Mouse (Mus musculus) retina, postnatal 1 day (tissue): ENCODE measurements around the gene Tyw1.
"Not testable (repeated sequence)": the region's sequence is repeated elsewhere in the genome, so short reads cannot be mapped to it uniquely, and the experiment has no call there.

ENCODE experiments used
- DNase-seq: peaks from one replicate; pipeline ENCODE4 v3.0.0-alpha.2; 2012

Tyw1 gene

DNA sequence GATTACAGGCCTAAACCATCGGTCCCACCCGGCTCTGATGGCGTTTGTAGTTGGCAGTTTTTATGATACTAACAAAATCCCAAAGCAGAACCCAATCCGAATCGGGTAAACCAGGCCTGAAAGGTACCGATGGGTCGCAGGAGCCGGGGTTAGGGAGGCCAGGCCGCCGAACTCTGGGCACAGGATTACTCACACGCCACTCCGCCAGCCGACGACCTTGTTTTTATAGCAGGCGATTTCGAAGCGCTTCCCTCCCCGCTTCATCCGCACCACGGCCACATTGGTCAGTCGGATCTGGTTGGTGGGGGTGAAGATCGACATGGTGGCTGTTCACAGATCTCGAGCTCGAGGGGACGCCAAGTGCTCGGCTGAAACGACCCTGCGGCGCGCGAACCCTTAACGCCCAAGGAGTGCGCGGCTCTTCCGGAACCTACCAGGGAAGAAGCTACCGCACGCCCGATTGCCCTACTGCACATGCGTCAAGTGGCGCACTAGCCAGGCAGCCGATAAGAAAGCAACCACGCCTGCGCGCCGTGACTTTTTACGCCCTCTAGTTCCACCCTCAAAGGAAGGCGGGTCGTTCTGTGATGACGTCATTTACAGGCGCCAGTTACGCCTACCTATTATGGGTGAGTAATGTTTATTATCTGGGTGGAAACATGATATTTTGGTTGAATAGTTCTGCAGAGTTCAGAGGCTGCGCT lies at the start of gene Tyw1, which contains the start of gene Sbds:
Gene Tyw1, plus strand, starts transcription at position 603 of the 704 bp plus-strand sequence.
Gene Sbds, minus strand, starts transcription at position 514 of the 704 bp plus-strand sequence.
- peak; percentile 99 for DNase-seq

DNA sequence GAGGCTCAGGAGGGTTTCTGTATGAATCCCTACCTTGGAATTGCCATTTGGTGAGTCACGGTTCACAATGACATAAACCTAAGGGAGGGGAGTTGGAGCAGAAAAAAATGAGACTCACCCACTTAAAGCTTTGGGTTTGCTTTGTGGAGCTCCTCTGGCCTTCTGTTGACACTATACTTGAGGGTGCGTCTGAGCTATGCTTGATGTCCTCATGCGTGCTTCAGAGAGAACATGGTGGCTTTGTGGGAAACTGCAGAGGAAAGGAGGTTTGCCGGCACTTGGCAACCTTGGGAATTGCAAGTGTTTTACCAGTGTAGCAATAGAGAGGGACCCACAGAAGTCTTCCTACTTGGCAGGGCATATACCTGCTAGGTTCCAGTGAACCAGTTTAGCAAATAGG lies 48.1 kb upstream of the Tyw1 start:
- DNase-seq: no peak

DNA sequence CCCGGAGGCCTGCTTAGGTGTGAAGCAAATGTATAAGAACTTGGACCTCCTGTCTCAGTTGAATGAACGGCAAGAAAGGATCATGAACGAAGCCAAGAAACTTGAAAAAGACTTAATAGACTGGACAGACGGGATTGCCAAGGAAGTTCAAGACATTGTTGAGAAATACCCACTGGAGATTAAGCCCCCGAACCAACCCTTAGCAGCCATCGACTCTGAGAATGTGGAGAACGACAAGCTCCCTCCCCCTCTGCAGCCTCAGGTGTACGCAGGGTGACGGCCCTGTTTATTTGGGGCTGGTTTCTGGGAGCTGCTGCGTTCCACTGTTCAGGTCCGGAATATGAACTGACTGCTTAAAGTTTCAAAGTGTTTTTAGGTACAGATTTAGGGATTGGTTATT lies 42.5 kb upstream of the Tyw1 start:
- DNase-seq: no peak

DNA sequence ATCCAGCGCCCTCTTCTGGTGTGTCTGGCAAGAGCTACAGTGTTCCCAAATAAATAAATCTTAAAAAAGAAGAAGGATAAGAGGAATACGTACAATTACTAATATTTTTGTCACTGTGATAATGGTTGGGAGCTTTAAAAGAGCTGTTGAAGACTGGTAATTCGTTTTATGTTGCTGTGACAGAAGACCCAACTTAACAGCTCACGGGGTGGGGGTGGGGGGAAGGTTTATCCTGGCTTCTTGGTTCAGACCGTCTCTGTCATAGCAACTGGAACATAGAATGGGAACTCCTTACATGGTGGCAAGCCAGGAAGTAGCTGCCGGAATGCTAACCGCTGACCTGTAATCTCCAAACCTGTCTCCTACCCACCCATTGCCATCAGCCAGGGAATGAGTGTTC lies 38.6 kb upstream of the Tyw1 start, which contains the start of gene Tmem248:
Gene Tmem248, plus strand, starts transcription at position 301 of the 400 bp plus-strand sequence.
- no peak for DNase-seq

DNA sequence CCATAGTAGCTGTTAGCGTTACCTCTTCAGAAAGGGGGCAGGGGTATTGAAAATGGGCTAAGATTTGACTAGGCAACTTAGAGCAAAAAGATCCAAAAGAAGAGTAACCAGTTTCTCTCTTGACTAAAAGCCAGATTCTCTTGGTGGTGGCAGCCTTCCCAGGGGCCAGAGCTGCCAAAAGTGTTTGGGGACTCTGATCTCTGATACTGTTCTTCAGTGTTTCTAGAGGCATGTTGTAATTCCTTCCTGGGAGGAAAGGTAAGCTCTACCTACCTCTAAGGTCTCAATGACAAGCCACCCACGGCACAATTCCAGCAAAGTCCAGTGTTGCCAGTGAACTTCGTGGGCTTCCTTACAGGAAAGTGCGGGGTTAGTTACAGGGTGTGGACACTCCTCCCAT lies 38.0 kb upstream of the Tyw1 start:
- no peak for DNase-seq

DNA sequence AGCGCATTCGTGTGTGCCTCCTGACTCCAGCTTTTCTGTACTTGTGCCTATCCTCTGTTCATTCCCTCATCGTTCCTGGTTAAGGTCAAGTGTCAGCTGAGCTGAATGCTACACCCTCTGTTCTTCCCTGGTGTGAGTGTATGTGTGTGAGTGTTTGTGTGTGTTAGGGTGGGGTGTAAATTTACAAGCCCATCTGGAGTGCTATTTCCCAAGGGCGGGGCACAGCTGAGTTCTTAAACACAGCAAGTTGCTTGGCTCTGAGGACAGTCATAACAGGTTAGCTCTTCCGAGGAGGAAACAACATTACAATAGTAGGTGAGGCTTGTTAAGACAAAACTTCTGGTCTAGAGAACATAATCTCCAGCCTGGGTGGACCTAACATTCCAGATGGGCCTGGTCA lies 37.1 kb upstream of the Tyw1 start:
- DNase-seq: no peak

DNA sequence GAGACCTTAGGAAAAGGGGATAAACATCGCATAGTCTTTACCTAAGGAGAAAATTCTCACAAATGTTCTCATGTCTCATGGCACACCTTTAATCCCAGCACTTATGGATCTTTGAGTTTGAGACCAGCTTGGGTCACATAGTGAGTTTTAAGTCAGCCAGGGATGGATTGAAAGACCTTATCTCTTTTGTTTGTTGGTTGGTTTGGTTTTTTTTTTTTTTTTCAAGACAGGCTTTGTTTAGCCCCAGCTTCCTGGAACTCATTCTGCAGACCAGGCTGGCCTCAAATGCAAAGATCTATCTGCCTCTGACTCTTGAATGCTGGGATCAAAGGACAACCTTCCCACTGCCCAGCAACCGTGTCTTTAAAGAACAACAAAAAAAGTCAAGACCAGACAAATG lies 34.1 kb upstream of the Tyw1 start:
- no peak for DNase-seq

DNA sequence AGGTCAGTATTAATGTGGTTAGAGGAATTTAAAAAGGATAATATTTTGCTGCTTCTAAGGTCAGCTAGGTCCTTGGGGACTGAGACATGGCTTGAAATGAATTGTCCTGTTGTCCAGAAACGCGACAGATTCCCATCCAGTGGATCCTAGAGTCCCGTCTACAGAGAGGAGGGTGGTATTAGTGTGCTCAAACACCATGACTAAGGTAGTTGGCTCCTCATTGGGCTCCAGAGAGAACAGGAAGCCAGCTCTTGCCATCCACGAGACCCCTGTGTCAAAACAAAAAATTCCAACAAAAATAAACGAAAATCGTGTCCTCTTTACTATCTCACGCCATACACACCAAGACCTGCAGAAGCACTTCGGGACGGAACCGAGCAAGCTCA lies 33.7 kb upstream of the Tyw1 start:
- DNase-seq: no peak

DNA sequence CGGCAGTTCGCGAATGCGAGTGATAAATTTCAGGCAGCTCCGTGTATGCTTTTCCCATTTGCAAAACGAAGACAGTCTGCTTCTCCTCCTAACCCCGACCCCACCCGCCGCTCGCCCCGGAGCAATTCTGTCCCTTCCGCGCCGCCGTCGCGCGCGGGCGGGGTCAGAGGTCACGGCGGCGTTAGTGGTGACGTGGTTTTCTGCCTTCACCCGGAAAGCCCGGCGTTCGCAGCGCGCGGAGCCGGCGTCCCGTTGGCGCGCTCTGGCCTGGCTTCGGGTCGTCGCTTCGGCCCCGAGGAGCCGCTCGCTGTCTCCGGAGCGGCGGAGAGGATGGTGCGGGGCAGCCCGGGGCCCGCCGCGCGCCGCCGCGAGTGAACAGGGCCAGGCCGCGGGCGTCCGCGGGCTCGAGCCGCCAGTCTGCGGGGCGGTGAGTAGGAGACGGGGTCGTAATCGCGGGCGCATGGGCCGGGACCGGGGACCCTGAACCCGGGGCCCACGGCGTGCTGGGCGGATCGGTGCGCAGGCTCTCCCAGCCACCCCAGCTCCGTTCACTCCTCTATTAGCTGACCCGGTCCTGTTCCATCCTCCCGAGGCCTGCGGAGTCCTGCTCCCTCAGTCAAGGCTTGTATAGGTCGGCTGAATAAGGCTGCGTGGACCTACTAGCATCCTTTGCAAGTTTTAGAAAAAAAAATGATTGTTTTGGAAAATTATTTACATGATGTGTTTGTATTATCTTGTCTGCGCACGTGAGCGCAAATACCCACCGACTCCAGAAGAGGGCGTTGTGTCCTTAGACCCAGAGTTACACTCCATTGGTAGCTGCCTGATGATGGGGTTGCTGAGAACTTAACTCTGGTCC lies 33.0 kb upstream of the Tyw1 start:
- peak; percentile 95 for DNase-seq

DNA sequence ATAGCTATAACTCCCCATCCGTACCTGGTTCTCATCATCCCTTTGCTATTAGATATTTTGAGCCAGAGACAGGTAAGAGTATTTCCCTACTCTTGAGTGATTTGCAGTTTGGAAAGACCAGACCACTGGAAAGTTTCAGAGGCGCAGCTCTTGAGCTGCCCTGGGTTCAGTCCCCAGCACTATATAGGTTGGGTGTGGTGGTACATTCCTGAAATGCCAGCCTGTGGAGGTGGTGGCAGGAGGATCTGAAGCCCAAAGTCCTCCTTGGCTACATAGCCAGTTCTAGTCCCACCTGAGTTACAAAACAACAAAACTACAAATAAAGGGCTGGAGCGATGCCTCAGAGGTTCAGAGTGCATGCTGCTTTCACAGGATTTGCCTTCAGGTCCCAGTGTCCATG lies 28.6 kb upstream of the Tyw1 start:
- DNase-seq: no peak

DNA sequence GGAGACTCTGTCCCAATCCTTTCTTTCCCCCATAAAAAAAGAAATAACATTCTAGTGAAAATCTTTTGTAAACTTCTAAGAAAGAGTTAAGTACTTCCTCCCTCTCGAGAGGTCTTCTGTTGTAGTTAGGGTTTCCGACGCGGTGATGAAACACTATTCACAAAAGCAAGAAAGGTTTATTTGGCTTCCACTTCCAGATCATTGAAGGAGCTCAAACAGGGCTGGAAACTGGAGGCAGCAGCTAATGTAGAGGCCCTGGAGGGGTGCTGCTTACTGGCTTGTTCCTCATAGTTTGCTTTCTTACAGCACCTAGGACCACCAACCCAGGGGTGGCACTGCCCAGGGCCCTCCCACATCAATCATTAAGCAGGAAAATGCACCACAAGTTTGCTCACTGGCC lies 27.3 kb upstream of the Tyw1 start:
- DNase-seq: no peak

DNA sequence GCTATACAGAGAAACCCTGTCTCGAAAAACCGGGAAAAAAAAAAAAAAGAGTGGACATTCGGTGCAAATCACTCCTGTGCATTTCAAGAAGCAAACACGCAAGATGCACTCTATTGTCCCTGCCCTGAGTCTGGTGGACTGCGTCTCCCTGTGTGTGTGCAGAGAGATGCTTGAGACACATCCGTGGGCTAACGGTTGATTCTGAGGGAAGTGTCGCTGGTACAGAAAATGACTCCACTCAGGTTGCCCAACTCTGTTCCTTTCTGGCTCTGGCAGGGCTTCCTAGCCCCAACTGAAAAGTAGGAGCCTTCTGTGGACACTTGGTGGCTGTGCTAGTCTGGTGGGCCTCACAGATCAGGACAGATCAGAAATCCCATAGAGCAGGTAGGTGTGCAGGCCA lies 19.1 kb upstream of the Tyw1 start:
- DNase-seq: no peak

DNA sequence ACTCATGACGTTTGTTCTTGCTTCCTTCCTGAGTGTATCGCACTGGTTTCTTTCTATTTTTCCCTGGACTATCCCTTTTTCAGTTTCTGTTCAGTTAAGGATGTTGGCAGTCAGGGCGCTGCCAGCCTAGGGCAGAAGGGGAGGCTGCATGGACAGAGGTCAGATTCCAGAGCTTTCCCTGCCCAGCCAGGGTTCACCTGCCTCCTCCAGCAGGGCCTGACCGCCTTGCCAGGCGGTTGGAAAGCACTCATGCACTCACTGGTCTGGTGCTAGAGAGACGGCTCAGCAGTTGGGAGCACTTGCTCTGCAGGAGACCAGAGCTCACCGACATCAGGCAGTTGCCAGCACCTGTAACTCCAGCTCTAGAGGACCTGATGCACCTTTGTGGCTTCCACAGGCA lies 16.2 kb upstream of the Tyw1 start:
- DNase-seq: no peak

DNA sequence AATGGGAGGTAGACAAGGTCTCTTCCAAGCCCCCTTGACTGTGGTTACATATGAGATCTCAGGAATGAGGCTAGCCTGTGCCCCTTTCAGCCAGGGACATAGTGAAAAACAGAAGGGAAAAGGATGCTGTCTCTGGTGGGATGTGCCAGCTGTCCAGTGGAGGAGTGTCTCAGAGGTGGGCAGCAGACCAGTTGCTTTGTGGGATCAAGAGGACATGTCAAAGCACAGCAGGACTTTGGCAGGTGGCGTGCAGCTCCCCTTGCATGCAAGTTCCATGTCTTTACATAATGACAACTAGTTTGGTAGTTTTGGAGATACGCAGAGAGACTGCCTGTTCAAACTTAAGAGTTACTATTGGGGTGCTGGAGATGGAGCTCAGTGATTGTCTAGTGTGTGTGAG lies 15.6 kb upstream of the Tyw1 start:
- DNase-seq: no peak

DNA sequence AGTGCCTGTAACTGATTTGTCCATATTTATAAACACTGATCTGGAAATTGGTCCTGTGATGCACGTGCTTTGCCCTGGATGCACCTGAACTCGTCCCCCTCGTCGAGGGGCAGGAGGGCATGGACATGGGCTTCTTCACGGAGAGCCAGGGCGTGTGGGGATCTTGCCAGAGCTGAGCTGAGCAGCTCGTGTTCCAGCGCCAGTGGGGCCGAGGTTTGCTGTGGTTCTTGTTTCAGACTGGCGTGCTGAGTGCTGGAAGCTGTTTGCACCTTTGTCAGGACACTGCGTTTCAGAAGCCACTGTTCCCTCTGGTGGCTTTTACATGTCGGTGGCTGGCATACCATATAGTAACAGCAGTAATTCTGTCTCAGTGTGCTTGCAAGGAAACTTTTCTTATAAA lies 14.0 kb upstream of the Tyw1 start:
- no peak for DNase-seq

DNA sequence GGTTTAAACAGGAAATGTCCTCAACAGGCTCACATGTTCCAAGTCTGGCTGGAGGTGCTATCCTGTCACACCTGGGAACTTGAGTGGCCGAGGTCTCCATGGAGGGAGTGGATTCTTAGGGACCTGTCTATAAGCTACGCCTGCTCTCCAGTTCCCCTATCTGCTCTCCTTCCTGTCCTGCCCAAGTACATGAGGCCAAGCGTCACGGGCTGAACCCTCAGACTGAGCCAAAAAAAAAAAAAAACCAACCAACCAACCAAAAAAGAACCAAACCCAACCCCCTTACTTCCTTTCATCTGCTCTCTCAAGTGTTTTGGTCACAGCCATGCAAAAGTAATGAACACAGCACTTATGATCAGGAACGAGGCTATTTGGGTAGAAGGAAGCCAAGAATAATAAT lies 7.6 kb upstream of the Tyw1 start:
- no peak for DNase-seq

DNA sequence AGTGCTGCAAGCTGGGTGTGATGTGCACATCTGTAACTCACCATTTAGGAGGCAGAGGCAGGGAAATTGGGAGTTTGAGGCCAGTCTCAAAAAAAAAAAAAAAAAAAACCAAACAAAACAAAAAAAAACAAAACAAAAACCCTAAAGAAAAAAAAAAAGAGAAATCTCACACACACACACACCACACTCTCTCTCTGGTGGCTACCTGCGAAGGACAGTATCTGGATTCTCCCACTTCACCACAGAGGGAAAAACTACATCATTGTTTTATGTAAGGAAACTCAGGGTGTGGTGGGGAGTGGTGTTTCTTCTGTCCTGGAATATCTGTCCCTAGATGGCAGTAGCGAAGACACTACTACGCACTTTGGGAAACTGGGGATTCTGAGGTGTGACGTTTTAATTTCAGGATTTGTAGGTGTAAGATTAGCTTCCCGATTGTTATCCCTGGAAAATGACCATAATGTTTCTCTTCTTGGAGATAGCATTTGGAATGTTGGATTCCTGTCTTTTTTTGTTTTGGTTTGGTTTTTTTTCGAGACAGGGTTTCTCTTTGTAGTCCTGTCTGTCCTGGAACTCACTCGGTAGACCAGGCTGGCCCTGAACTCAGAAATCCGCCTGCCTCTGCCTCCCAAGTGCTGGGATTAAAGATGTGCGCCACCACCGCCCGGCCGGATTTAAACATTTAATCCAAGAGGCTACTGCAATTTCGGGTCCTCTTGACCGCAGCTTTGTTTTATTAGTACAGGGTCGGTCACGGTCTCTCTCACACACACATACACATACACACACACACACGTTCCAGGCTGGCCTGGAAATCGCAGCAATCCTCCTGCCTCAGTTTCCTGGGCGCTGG lies 1.0 kb upstream of the Tyw1 start:
- peak; percentile 45 for DNase-seq

DNA sequence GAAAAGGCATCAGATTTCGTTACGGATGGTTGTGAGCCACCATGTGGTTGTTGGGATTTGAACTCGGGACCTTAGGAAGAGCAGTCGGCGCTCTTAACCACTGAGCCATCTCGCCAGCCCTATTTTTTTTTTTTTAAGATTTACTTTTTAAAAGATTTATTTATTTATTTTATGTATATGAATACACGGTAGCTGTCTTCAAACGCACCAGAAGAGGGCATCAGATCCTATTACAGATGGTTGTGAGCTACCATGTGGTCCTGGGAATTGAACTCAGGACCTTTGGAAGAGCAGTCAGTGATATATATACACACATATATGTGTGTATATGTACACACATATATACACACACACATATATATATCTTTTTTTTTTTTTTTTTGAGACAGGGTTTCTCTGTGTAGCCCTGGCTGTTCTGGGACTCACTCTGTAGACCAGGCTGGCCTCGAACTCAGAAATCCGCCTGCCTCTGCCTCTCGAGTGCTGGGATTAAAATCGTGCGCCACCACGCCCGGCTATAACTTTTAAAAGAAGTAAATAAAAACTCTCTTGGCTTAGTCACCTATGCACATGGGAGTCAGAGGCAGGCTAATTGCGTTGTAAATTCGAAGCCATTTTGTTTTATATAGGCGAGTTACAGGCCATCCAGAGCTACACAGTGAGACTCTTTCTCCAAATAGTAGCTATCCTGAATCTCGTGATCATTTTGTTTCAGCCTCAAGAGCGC lies 543 bp downstream of the Tyw1 start:
- not testable (repeated sequence) for DNase-seq

DNA sequence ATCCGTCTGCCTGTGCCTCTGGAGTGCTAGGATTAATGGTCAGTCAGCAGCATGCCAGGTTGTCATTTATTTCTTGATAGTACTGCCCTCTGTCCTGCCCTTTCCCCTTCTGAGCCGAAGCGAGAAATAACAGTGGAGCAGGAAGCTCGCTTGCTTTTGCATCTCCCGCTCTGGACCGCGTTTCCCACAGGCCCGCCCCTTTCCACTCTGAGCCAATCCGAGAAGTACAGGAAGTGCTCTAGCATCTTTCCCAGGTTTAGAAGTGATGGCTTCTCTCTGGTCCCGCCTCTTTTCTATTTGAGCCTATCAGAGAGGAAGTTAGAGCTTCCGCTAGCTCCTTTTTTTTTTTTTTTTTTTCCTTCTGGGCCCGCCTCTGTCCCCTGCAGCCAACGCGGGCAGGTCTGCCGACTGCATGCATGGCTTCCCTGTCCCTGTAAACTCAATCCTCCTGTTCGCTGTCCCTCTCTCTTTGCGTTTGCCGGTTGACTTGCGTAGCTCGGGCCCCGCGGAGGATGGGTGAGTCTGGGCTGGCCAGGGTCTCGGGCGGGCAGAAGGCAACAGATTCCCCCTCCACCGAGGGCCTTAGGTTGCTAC lies 1.4 kb downstream of the Tyw1 start:
- peak; percentile 99 for DNase-seq

DNA sequence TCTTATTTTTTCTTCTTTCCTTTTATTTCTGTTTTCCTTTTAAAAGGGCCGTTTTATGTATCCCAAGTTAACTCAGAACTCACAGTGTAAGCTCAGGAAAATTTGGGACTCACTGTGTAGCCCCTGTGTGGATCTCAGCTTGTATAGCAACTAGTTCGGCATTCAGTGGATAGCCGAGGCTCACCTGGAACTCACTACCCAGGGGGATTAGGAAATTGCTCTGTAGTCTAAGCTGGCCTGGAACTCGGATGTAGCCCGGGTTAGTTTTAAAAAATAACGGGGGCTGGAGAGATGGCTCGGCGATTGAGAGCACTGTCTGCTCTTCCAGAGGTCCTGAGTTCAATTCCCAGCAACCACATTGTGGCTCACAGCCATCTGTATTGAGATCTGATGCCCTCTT lies 1.9 kb downstream of the Tyw1 start:
- no peak for DNase-seq

DNA sequence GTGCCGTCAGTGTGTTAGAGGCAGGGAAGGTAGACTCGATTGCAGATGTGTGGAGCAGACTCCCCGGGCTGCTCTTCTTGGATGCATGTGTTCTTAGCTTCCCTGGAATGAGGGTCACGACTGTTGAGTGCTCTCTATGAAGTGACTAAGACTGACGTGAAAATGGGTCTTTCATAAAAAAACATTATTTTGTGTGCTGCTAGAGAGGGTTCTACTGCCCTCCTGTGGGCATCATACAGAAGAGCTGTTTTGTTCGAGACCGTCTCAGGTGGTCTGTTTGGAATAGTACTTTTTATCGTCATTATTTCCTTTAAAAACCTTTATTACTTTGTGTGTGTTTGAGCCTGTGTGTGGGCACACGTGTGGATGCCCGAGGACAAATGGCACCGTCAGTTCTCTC lies 8.0 kb downstream of the Tyw1 start:
- DNase-seq: no peak

DNA sequence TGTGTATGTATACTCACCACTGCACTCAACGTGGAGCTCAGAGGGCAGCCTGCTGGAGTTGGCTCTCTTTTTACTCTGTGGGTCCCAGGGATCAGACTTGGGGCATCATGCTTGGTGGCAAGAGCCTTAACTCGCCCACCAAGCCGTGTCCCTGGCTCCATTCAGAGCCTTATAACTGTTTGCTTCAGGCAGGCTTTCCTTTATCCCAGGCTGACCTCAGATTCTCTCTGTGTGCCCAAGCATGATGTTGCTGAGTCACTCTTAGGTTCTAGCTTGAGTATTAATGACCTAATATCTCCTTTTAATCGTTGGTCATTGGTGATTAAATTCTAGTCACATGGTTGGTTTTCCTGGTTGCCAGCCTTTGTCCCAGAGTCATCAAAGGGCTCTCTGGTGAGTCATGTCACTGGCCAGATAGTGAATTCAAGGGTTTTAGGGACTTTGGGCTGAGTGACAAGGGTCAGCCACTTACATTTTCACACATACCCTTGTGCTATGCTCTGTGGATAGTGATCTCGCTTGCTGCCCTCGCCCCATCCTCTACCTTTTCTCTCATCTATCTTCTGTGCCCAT lies 9.1 kb downstream of the Tyw1 start:
- no peak for DNase-seq
